Mouse (Mus musculus) CD8-positive naive resting alpha-beta T cell, adult 2 months (primary cell): ENCODE results near the gene Trim2.

Experiments used
- DNase-seq, 2 experiments: peaks; one replicate each; pipeline ENCODE4 v3.0.0; 2022; ENCODE audit warnings: low read depth in 2 of 2, low spot score in 2 of 2

Trim2 gene

DNA sequence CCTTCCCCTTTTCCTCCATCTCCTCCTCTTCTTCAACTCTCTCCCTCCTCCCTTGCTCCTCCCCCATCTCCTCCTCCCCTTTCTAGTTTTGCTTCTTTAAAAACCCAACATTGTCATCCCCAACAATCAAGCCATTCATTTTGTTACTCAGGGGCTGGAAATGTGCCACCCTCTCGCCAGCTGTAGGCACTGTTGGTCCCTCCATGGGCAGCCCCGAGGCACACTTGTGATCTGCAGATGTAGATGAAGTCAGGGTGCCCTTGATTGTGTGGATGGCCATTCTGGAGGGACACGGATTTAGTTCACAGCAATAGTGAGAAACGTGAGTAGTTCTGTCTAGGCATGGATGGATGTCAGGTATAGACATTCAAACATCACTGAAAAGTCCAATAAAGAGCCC lies 17.7 kb downstream of the Trim2 start:
- DNase-seq: no peak

DNA sequence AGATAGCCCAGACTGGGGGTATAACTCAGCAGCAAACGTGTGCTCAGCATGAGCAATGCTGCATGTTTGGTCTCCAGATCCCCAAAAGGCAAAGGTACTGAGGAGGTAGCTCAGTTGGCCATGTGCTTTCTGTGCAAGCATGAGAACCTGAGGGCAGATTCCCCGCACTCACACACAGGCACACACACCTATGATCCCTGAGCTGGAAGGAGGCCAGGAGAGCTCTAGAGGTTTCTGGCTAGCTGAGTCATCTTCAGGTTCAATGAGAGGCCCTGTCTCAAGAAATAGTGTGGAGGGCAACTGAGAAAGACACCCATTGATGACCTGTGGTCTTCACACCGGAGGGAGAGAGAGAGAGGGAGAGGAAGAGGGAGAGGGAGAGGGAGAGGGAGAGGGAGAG lies 19.4 kb downstream of the Trim2 start:
- no peak for DNase-seq

- no peak for DNase-seq
Measured at GRCm38 (mm10) chr3:84286311-84286710, 20.4 kb downstream of the Trim2 start.

DNA sequence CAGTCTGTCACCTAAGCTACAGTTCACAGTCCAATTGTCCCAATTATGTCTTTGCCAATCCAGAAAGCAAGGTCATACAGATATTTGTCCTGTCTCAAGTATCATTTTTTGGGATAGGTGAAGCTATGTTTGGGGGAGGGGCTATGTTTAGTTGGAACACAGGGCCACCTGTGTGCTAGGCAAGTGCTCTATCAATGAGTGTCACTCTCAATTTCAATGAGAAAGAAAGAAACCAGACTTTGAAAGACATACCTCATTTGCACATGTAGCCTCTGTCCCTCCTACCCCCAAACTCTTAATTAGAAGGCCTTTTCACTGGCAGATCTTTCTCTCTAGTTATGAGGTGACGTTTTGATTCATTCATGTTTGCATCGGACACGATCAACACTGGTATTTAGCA lies 21.9 kb downstream of the Trim2 start:
- DNase-seq: no peak

- DNase-seq: no peak
Measured at GRCm38 (mm10) chr3:84283524-84283923, 23.2 kb downstream of the Trim2 start.

DNA sequence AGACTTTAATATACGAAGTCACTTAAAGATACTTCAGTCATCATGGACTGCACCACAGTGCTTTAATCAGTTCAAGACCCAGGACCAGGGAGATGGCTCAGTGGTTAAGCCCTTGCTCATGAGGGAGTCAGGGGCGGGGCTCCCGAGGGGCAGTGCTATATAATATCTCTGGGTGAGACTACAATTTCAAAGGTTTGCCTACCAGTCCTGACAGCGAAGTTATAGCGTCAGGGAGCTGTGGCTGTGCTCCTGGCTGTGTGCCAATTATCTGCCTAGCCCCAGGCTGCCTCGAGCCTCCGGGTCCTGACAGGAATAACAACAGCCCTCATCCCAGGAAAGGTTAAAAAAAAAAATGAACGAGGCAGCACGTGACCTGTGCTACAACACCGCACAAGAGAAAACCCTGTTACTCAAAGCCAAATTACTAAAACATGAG lies 24.7 kb downstream of the Trim2 start:
- DNase-seq: no peak

GRCm38 (mm10) chr3:84278809-84279208 lies 27.9 kb downstream of the Trim2 start:
- no peak for DNase-seq

- DNase-seq: no peak
Measured at GRCm38 (mm10) chr3:84275124-84275523, 31.6 kb downstream of the Trim2 start.

GRCm38 (mm10) chr3:84272293-84273015 lies 34.2 kb downstream of the Trim2 start:
- no peak for DNase-seq

- DNase-seq: no peak
Measured at GRCm38 (mm10) chr3:84271794-84272193, 34.9 kb downstream of the Trim2 start.

DNA sequence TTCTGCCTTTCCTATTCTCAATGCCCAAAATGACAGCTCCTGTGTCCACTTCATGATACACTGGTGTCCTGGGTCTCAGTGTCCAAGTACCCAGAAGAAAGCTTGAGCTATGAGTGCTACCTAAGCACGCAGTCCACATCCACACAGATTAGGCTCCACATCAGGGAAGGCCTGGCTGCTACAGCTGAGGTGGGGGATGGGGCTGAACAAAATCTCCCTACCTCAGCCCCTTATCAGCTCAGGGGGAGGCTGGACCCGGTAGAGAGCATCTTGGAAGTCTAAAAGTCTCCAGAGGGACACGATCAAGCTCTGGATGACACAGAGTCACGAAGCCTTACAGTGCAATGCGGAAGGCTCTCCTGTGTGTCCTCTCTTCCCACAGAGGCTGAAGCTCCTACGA lies 35.6 kb downstream of the Trim2 start:
- no peak for DNase-seq

GRCm38 (mm10) chr3:84270624-84270995 lies 36.1 kb downstream of the Trim2 start:
- no peak for DNase-seq

DNA sequence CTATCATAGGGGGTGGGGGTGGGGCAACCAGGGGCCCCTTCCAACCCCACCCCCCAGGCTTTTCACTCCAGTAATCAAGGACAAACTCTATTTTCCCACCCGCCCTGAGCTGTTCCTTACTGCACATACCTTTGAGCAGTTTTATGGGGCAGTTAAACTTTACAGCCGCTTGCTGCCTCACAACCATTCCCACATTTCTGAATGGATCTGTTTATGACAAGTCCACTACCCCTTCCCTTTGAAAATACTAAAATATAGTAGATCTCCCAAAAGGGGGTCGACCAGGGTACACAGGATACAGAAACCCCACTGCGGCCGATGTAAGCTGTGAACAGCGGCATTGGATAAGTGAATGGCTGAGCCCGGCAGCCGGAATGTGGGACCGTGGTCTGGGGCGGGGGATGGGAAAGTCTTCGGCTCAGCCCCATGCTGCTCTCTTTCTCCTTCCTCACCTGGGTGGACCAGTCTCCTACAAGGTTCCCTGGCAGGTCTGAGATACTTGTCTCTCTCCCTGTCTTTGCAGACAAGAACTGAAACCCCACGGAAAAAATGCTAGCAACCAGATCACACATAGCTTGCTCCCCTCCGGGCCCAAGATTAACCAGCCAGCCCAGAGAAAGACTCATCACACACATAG lies 36.6 kb downstream of the Trim2 start:
- DNase-seq: no peak

GRCm38 (mm10) chr3:84268434-84268833 lies 38.2 kb downstream of the Trim2 start:
- no peak for DNase-seq

- no peak for DNase-seq
Measured at GRCm38 (mm10) chr3:84266391-84266931, 40.2 kb downstream of the Trim2 start.

GRCm38 (mm10) chr3:84265084-84265483 lies 41.6 kb downstream of the Trim2 start:
- DNase-seq: no peak

- no peak for DNase-seq
Measured at GRCm38 (mm10) chr3:84264395-84264794, 42.3 kb downstream of the Trim2 start.

DNA sequence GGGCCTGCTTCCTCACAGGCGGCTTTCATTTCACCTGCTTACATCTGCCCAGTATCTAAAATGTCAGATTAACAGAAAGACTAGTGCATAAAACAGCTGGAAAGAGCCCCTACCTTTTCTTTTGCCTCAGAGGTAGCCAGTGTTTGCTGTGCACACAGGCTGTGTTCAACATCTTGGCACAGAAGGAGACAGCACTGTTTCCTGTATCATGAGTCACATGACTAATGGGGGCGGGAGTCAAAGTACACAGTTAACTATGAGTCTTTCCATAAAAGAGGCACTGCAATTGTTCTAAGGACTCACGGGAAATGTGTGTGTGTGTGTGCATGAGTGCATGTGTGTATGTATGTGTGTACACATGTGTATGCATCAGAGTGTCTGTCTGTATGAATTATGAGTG lies 43.9 kb downstream of the Trim2 start:
- no peak for DNase-seq

- no peak for DNase-seq
Measured at GRCm38 (mm10) chr3:84261863-84262262, 44.8 kb downstream of the Trim2 start.

DNA sequence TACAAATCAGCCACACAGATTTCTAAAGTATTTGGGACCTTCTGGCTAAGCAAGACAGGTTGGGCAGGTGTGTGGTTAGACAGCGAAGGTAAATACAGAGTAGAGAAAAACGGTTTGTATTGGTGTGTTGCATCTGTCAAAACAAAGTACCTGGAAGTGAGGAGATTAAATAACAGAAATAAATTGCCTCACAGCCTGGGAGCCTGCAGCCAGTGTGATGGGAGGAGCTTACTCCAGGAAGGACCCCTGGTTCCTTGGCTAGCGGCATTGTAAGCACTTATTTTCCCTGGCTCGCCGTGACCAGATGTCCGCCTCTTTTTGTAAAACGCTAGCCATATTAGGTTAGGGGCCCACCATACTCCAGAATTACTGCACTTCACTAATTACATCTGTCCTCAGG lies 45.8 kb downstream of the Trim2 start:
- DNase-seq: no peak

DNA sequence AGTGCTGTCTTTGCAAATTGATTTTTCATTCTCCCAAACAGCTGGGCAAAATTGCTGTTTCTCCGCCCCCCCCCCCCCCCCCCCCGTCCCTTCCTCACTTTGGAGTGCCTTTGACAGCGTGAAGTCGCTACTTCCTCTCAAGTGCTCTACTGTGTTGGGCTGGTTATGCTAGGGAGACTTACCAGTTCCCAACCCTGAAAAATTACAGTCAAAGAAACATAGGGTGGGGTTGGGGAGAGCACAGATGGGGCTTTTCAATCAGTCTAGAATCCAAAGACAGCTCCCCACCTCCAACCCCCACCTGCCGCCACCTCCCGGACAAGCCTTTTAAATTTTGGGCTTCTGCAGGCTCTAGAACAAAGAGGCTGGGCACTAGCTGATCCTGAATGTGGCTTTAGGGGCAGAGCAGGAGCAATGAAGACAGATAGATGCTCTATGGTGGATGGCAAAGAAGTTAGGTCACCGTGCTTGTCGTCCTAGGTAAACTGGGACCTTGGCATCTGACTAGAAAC lies 46.6 kb downstream of the Trim2 start:
- DNase-seq: no peak

GRCm38 (mm10) chr3:84259281-84260023 lies 47.2 kb downstream of the Trim2 start:
- peak; percentile 24 for DNase-seq
